Mouse (Mus musculus): ENCODE results near the gene Lrrc26.
"Not testable (repeated sequence)": the region's sequence is repeated elsewhere in the genome, so short reads cannot be mapped to it uniquely, and the experiment has no call there.

The Lrrc26 gene

DNA sequence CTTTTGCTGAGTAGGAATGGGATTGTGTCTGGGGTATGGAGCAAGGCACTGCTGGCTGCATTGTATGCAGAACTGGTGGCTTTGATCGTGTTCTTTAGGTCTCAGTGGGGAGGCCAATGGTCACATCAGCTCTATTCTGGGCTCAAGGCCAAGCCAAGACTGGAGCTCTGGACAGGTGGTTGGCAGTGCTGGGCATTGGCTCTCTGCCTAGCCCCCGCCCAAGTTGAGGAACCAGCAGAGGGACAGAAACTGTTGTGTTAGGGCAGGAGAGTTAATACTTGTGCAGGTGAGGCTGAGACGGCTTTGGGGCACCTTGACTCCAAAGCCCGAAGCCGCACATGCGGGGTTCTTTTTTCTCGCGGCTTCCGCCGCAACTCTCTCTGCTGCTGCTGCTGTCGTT is at the start of gene Lrrc26:
Gene Lrrc26, plus strand, starts transcription at position 265 of the 400 bp plus-strand sequence.
- DNase-seq (ENCODE audit: low read depth, low spot score): no peak

DNA sequence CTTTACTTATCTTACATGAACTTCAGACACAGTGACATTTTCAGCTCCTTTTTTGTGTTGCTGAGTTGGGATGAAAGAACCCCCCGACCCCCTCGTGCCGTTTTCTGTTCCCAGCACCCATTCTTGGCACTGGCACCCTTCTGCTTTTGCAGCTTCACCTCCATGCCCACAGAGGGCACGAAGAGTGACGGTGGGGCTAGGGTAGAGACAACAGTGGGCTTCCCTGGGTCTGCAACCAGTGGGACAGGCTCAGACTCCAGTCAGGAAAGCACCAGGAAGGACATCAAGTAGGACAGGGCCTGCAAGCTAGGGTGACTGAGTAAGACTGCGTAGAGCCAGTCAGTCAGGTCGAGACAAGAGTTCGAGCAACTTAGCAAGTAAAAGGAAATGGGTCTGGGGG is 49.4 kb upstream of the Lrrc26 start:
- DNase-seq (ENCODE audit: low read depth, low spot score): no peak

DNA sequence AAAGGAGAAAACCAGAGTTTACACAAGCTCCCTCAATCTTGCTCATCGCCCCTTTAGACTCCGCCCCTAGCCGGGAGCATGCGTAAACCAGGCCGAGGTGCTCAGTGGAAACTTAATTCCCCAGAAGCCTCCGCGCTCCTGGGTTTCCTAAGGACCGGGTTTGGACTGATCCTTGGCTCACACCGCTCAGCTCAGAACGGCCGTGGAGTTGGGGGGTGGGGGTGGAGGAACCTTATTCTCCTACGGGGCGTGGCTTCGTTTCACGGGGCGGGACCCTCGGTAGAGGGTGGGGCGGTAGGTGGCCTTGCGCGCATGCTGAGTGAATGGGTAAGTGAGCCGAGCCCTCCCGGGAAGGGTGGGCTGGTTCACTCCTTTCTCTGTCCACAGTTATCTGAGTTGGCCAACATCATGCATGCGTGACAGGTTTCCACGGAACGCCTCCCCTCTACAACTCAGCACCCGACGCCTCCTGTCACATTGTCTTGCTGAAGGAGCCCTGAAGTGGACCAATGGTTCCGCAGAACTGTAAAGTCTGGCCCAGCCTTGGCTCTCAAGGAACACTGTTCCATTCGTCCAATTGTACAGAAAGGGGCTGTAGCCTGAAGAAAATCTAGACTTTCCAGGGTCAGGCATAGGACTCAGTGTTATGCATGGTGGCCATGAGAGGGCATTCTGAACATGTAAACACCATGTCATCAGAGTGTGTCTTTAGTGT is 48.8 kb upstream of the Lrrc26 start:
- peak; percentile 80 for DNase-seq (ENCODE audit: low read depth, low spot score)

DNA sequence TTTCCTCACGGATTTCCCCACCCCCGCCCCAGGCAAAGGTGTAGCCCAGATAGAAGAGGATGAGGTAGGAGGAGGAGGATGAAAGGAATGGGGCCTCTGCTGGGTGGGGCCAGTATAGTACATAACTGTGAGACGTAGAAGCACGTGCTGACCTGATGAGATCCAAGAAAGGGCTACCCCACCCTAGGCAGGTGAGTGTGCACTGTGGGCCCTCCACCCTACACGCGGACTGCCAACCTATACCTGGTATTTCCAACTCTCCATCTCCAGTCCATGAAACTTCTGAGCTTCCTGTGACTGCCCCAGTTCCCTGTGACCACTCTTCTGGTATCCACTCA is 48.3 kb upstream of the Lrrc26 start:
- DNase-seq (ENCODE audit: low read depth, low spot score): peak; percentile 46

DNA sequence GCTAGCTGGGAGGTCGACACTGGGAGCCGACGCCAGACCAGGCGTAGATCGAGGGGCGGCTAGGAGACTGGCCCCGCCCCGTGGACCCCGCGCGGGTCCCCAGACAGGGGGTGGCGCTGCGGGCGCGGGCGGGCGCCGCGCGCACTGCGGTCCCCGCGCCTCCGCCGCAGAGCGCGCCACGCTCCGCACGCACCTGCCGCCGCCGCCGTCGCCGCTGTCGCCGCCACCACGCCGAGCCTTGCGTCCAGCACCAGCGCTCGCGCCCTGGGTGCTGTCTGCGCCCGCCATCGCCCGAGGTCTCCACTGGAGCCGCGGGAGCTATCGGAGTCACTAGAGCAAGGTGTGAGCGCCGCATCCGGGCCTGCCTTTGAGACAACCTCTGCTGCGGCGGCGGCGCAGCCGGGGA is 47.6 kb upstream of the Lrrc26 start, which contains the start of the genes Rnf208 and Cysrt1:
Gene Rnf208, plus strand, starts transcription at position 155 of the 406 bp plus-strand sequence.
Gene Cysrt1, minus strand, starts transcription at position 352 of the 406 bp plus-strand sequence.
- peak; percentile 66 for DNase-seq (ENCODE audit: low read depth, low spot score)

DNA sequence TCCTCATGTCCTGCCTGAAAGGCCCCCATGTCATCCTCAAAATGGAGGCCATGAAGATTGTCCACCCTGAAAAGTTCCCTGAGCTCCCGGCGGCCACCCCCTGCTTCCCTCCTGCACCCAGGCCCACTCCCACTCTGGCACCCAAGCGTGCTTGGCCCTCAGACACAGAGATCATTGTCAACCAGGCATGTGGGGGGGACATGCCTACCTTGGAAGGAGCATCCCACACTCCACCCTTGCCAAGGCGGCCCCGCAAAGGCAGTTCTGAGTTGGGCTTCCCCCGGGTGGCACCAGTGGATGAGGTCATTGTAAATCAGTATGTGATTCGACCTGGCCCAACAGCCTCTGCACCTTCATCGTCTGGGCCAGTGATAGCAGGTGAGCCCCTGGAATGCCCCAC is 46.4 kb upstream of the Lrrc26 start:
- DNase-seq (ENCODE audit: low read depth, low spot score): no peak

DNA sequence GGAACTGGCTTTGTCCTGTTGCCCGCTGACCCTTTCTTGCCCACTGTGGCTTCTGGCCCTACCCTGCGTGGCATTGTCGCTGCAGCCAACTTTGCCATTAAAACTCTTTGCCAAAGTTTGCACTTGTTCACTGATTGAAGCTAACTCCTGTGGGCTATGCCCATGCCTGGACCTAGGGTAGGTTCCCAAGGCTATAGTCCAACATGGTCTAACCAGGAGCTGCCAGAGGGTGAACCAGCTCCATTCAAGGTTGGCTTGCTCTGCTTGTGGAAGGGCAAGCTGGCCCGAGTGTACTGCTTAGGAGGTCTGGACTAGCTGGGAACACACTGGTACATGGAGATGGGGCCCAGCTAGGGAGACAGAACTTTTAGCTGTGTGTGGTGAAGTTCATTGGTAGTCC is 45.6 kb upstream of the Lrrc26 start:
- no peak for DNase-seq (ENCODE audit: low read depth, low spot score)

DNA sequence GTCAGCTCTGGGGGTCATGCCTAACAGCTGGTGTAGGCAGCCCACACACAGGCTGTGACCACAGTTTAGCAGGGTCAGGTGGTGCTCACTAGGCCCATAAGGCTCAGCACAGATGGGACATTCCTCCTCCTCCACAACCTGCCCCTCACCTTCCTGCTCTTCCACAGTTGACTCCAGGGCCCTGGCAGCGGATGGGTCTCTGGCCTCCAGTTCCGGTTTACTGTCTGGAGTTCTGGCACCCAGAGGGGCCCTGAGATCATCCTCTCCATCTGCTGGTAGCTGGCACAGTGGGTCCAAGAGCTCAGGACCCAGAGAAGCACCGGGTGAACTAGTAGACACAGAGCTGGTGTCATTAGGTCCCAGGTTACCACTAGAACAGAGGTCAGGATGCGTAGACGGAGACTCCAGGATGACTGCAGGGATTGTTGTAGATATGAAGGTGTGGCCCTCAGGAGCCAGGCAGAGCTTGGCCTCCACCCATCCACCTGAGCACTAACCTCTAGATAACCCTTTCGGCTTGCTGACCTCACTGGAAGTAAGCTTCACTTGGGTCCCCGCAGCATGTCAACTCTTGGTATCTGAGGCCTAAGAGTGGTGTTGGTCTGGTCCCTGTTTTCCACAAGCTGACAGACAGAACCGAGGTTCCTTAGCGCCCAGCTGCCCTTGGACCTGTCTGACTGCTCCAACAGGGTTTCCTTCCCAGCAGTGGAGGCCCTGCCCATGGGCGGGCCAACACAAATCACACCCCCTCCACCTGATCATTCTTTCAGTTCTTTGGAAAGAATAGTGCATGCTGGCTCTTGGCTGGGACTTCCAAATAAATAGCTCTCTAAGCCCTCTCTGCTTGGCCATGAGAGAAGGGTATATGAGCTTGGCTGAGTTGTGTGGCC is 43.3 kb upstream of the Lrrc26 start, which contains the start of gene AL732309.1:
Gene AL732309.1, minus strand, starts transcription at position 681 of the 890 bp plus-strand sequence.
- DNase-seq (ENCODE audit: low read depth, low spot score): no peak

DNA sequence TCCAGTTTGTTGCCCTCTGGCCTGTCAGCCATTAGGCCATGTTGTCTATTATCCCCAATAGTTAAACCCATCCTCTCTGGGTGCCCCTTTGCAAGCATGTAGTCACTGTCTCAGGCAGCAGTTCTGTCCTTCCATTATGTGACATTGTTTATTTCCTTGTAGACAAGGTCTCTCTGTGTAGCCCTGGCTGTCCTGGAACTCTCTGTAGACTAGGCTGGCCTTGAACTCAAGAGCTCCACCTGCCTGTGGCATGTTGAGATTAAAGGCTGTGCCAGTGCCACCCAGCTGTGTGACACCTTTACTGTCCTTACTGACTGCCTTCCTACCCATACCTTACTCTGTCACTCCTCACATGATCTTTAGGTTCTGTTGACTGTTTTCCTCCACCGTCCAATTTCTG is 37.4 kb upstream of the Lrrc26 start:
- DNase-seq (ENCODE audit: low read depth, low spot score): peak; percentile 65

DNA sequence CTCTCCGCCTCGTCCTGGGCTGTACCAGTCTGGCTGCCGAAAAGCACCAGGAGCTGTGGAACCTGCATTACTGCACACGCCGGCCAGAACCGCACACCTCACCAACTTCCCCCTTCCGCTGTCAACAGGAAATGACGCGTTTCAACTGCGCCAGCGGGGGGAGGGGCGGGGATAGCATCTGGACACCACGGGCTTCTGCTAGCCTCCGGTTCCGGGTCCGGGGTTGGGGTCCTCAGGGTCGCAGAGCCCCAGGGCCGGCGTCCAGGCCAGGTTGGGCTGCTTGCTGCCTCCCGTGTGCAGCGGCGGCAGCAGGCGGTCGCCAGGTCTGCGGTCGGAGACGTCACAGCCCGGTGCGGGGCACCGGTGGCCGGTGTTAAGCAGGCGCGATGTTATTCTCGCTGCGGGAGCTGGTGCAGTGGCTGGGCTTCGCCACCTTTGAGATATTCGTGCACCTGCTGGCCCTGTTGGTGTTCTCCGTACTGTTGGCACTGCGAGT is 34.4 kb upstream of the Lrrc26 start, which contains the start of gene Tmem203:
Gene Tmem203, plus strand, starts transcription at position 156 of the 496 bp plus-strand sequence.
- peak; percentile 95 for DNase-seq (ENCODE audit: low read depth, low spot score)

DNA sequence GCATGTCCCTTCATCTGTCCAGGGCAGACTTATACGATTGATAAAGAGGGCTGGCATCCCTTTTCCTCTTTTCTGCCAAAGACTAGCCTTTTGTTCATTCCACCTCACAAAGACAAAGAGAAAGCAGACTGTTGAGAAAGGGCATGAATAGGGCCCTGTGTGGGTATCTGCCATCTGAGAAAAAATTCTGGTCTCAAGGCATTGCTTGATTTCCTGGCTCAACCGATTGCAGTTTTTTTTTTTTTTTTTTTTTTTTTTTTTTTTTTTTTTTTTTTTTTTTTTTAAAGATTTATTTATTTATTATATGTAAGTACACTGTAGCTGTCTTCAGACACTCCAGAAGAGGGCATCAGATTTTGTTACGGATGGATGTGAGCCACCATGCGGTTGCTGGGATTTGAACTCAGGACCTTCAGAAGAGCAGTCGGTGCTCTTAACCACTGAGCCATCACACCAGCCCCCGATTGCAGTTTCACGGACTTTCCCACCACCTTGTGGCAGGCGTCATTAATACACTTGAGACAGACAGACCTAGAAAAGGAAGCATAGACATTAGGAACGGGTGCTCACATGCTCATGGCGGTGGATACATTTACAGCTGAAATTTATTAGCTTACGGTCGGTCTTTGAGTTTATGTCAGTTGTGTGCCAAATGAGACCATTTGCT is 33.1 kb upstream of the Lrrc26 start:
- peak; percentile 83 for DNase-seq (ENCODE audit: low read depth, low spot score)

DNA sequence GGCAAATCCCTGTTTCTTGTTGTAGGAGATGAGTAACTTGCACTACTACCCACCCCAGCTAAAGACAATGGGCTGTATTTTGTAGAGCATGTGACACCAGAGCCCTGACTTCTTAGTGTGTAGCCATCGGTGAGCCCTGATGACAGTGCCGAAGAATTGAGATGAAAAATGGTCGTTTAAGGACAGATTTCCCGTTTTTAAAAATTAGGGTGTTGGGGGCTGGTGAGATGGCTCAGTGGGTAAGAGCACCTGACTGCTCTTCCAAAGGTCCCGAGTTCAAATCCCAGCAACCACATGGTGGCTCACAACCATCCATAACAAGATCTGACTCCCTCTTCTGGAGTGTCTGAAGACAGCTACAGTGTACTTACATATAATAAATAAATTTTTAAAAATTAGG is 32.5 kb upstream of the Lrrc26 start:
- DNase-seq (ENCODE audit: low read depth, low spot score): not testable (repeated sequence)

DNA sequence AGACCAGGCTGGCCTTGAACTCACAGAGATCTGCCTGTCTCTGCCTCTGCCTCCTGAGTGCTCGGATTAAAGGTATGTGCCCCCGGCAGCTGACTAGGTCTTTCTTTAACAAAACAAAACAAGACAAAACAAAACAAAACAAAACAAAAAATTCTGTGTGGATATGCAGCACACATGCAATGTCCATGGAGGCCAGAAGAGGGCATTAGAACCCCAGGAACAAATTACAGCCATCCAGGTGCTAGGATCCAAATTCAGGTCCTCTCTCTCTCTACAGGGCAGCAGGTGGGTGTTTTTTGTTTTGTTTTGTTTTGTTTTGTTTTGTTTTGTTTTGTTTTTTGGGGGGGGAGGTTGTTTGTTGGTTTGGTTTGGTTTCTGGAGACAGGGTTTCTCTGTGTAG is 30.8 kb upstream of the Lrrc26 start:
- peak; percentile 63 for DNase-seq (ENCODE audit: low read depth, low spot score)

DNA sequence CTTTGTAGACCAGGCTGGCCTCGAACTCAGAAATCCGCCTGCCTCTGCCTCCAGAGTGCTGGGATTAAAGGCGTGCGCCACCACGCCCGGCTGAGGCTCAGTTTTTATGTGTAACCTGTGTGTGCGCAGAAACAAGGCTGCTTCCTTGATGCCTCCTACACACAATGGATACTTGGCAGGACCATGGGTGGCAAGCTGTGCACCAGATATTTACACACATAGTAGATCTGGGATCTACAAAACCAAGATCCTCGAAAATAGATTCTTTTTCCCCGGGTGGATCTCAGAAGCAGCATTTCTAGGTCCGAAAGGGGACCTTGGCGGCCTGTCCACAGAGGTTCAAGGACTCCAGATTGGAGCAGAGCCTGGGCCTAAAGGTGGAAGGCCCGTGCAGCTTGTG is 27.8 kb upstream of the Lrrc26 start:
- DNase-seq (ENCODE audit: low read depth, low spot score): no peak

DNA sequence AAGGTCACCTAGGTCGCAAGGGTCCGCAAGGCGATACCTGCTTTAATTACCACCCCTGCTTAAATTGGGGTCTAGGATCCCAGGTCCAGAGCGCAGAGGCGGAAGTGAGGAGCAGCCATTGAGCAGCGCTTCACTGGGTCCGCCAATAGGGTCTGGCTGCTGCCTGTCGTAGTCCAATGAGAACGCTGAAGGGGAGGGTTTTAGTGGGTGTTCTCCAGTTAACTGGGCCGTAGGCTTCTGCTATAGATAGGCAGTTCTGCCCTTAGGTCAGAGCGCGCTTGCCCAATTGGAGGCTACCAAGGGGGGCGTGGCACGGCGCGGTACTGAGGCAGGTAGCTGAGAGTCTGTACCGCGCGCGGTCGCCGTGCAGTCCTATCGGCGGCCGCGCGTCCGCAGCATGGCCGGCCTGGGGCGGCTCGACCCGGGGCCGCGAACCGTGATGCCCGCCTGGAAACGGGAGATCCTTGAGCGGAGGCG is 27.4 kb upstream of the Lrrc26 start, which contains the start of gene Tprn:
Gene Tprn, plus strand, starts transcription at position 328 of the 477 bp plus-strand sequence.
- DNase-seq (ENCODE audit: low read depth, low spot score): peak; percentile 96

DNA sequence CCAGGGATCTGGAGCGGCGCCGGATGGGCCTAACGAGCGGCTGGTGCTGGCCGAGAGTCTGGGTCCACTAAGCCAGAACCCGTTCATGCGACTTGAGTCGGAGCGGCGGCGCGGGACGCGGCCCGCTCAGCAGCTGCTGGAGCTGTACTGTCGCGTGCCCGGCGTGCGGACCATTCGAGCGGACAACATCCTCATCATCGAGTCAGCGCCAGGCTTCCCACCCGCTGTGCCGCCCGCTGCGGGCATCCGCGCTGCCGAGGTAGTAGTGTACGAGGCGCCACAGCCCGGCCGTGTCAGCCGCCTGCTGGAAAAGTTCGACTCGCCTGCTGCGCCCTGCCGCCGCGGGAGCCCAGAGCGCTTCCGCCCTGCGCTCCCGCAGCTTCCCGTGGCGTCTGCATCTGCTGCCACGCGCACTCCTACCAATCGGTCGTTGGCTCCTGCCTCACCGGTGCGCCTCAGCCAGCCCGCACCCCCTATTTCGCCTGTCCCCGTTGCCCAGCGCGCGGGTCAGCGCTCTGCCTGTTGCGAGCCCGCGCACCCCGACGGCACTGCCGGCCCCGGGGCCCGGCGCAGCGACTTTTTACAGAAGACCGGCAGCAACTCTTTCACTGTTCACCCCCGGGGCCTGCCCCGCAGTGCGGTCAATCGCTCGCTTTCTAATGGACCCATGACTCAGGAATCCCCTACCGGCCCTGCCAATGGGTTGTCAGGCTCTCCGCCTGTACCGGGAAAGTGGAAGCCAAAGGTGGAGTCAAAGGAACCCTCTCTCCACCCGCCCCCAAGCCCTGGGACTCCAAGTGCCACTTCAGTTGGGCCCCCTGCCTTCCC is 26.7 kb upstream of the Lrrc26 start:
- peak; percentile 81 for DNase-seq (ENCODE audit: low read depth, low spot score)

DNA sequence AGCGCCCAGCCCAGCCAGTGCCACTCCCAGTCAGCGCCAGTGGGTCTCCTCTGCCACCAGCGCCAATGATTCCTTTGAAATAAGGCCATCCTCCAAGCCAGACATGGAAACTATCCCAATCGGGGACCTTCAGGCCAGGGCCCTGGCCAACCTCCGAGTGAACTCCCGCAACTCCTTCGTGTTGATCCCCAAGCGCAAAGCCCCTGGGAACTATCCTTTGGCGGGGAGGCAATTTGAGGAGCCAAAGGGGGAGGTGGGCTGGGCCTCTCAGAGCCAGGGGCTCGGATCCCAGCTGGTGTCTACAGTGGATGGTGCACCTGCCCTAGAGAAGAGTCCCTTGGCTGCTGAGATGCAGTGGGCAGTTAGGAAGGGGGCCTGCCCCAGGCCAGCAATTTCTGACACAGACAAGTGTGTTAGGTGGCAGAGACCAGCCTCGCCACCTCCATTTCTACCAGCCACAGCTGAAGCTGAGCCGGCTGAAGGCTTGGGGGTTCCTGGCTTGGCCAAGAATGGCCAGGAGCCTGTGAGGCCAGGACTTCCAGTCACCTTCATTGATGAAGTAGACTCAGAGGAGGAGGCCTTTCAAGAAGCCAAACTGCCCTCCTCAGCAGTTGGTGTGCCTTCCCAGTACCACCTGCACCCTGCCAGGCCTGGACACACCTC is 26.0 kb upstream of the Lrrc26 start:
- DNase-seq (ENCODE audit: low read depth, low spot score): no peak

DNA sequence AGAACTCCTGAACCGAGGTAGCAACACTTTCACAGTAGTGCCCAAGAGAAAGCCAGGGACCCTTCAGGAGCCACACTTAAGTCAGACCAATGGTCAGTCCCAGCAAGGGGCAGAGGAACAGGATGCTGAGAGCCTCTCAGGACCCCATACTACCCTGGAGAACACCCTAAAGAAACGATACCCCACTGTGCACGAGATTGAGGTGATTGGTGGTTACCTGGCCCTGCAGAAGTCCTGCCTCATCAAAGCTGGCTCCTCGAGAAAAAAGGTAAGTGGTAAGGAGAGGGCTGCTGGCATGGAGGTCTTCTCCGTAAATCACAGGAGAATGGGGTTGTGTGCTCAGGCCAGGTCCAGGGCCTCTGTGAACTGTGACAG is 25.4 kb upstream of the Lrrc26 start:
- no peak for DNase-seq (ENCODE audit: low read depth, low spot score)

DNA sequence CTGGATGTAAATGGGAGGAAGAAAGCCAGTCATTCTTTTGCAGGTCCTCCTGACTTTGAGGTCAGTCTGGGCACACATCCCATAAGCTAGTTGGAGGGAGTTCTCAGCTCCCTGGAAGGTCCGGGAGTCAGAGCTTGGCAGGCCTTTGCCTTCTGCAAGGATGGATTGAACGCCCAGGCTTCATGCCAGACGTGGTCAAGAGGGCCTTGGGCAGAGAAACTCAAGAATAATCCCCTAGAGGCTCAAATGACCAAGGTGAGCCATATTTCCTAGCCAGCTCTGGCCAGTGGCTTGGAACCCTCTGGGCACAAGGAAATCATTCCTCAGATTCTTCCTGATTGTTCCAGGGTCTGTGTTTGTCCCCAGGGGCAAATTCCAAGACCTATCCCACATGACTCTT is 24.9 kb upstream of the Lrrc26 start:
- no peak for DNase-seq (ENCODE audit: low read depth, low spot score)

Data from CD4-positive, CD25-positive, alpha-beta regulatory T cell, adult 2 months (primary cell).